Mouse (Mus musculus) brain, embryonic 14.5 days (tissue): ENCODE measurements around the gene Slc41a2.

ENCODE experiments used
- CTCF ChIP-seq: fragments of 200-500 bp; IDR thresholded peaks from 2 replicates; pipeline ENCODE4 v1.5.1; 2012; ENCODE audit warnings: inconsistent platforms, mild to moderate bottlenecking, moderate library complexity, borderline replicate concordance; ENCODE audit not compliant: insufficient read depth, insufficient read length; ENCODE audit errors: extremely low read depth
- POLR2A ChIP-seq: fragments of 200-500 bp; IDR thresholded peaks from 2 replicates; pipeline ENCODE4 v1.6.1; 2012; ENCODE audit warnings: mild to moderate bottlenecking, inconsistent platforms, borderline replicate concordance; ENCODE audit not compliant: poor library complexity, insufficient read depth, insufficient read length, severe bottlenecking; ENCODE audit errors: extremely low read depth

GRCm38 (mm10) chr10:83297017-83297416 is 40.7 kb downstream of the Slc41a2 start:
- TF ChIP-seq CTCF (no peak), POLR2A (no peak)
